Comparison of ENCODE assay signal across 18 mouse cellular contexts in the genomic region with DNA sequence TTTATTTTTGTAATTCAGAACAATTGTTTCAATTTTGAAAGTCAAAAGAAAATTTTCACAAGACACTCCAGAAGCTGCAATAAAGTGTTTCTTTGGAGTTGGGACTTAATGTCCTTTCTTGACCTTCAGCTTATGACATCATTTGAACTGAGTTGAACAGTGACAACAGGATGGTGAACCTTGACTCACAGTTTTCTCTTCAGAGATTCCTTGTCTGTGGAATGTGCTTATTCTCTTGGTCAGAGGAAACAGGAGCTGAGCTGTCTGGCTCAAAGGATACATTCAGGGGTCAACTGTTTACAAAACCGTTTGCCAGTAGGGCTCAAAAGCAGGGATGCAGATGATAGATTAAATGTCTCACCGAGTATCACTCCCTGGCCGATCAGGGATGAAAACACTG.
A peak's percentile ranks its signal among the peaks of the same experiment; 100 is the strongest.
DNase-seq lines count a peak whose midpoint lies in the region.
"Had no signal": no experiment of that assay in that cellular context is flagged by ENCODE, and none has a peak within 500 bp of the region (broad histone marks: within the 10 kb centered on the region; RNA-seq: fewer than 3 reads in every experiment).

No protein-coding gene starts in this region.

- intact Hi-C loops in heart, postnatal 14 days (cut with DNase I) = no loop called here

- peak; percentile 8 for DNase-seq in embryo, embryonic 10 days (ENCODE audit: low spot score)
- no peak for DNase-seq in embryo, embryonic 11 days
- DNase-seq in kidney, adult 8-10 months = peak; percentile 7 to 24
- no peak for DNase-seq in kidney, postnatal 10 days
- DNase-seq in 3T3-L1 (ENCODE audit: low read depth, low spot score) = peak; percentile 15
- no peak for DNase-seq in heart, postnatal 14 days
- DNase-seq: adrenal gland, adult 2 months; adrenal gland, postnatal 14 days; B cell, adult 2 months; cerebellum, adult 11 months; cerebellum, adult 2 months; cerebellum, adult 9-11 months; cerebellum, postnatal 25 days; forebrain, postnatal 0 days; gastrocnemius, adult 2 months; gastrocnemius, postnatal 14 days; heart, adult 11 months; heart, postnatal 36 days had no signal

Comparison
In these comparisons a context has a peak if more than half of its experiments do, and no peak if none do; other contexts are left out.
1. DNase-seq: peak in embryo, embryonic 10 days (single experiment), kidney, adult 8-10 months (2 of 2) and 3T3-L1 (single experiment); none in embryo, embryonic 11 days (single experiment), kidney, postnatal 10 days (single experiment) and heart, postnatal 14 days (0 of 2).